Mouse (Mus musculus) monocyte, adult 5-6 weeks (primary cell): Measurements from ENCODE around the gene Brf1. TPM values are rescaled to one million over a fixed set of nuclear protein-coding genes. Genes with fewer than 3 reads are reported as not detected.

Experiments
- ATAC-seq: fragments of 153-309, 156-312 bp; replicated peaks from 2 replicates; pipeline ENCODE4 v1.8.0; 2017; ENCODE audit warnings: mild to moderate bottlenecking; ENCODE audit not compliant: low TSS enrichment, insufficient number of reproducible peaks, severe bottlenecking, poor library complexity, low FRiP score
- total RNA-seq: library from RNA; stranded (forward); fragments of 200-1000, 200-491, 200-594 nt; gene quantifications from 3 replicates; pipeline ENCODE4 v1.2.3, GENCODE M21; 2017

Gene Brf1
- 84.1 to 109 TPM (median 105 TPM) in 3 replicates for total RNA-seq

DNA sequence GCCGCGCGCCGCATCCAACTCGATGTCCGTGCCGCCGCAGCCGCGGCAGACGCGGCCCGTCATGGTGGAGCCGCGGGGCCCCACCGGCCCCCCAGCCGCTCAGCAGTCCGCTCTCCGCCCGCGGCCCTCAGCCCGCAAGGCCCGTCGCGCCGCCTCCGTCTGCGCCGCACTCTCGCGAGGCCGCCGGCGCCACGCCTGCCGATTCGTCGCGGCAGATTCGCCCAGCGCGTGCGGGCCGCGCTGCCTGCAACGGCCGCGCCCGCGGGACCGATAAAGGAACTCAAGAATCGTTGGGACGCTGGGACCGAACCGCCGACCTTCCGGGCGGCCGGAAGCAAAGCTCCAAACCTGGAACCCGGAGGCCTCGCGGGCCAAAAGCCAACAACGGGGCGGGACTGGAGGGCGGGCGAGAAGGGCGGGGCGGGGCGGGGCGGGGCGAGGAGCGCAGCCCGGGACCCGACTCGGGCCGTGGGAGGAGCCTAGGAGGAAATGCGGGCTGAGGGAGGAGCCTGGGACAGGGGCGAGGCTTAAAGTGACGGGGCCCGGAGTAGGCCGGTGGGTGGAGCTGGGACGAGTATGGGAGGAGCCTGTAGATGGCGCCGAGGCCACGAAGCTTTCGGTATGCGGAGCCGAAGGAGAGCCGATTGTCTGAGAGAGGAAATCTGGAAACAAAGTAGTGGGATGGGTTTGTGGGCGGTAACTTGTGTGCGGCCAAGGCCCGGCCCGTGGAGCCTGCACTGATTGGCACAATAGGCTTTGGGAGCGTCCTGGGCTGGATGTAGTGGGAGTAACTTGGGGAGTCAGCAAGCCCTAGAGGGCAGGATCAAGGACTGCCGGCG lies at the start of gene Brf1:
TSS of gene Brf1 (minus strand) at position 411 of the 839 bp plus-strand sequence.
- peak; percentile 94 for ATAC-seq

GRCm38 (mm10) chr12:113049836-113050235 lies 49.3 kb upstream of the Brf1 start:
- ATAC-seq: no peak

- ATAC-seq: no peak
Measured at GRCm38 (mm10) chr12:113048103-113048502, 47.6 kb upstream of the Brf1 start.

- ATAC-seq: no peak
Measured at GRCm38 (mm10) chr12:113046861-113047260, 46.4 kb upstream of the Brf1 start.

GRCm38 (mm10) chr12:113044916-113045677 lies 44.6 kb upstream of the Brf1 start:
- no peak for ATAC-seq

DNA sequence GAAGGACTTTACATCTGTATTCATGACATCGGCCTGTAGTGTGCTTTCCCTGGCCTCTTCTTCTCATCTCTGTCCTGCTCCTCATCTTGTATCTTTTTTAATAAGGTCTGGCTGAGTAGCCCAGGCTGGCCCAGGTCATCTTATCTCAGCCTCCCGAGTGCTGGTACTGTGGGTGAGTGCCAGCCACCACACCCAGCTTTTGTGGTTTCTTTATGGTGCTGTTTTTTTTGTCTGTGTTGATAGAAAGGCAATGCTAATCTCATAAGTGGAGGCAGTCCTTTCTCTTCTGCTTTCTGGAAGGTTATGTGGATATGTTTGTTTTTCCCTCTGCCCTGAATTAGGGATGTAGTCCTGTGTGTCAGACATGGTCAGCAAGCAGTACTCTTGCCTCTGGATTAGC lies 42.0 kb upstream of the Brf1 start:
- no peak; the same call in 1 of the 2 replicates for ATAC-seq

DNA sequence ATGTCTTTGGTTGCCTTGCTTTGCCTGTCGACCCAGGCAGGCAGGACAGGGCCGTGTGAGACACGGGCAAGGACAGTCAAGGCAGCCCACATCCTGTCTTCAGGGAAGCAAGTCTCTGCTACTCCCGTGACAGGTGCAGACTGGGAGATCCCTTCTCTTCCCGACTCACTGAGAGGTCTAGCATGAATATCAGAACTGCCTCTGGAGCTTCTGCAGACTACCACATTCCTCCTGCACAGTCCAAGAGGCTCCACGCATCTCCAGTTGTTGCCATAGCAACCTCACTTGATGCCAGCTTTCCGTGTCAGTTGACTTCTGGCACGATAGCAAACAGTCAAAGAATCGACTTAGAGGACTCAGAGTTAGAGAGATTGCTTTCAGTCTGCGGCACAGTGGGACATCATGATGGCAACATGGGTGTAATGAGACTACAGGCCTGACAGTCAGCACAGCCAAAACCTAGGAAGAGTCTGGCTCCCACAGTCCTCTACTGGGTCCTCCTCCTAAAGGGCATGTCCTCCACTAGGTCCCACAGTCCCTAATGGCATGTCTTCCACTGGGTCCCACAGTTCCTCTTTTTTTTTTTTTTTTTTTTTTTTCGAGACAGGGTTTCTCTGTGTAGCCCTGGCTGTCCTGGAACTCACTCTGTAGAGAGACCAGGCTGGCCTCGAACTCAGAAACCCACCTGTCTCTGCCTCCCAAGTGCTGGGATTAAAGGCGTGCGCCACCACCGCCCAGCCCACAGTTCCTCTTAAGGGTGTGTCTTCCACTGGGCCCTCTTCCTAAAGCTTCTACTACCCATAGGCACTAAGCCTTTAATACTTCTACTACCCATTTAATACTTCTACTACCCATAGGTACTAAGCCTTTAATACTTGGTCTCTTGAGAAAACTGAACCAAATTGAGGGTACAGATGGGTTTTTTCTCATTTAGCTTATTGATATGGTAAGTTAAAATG lies 41.3 kb upstream of the Brf1 start:
- ATAC-seq: no peak

- ATAC-seq: no peak
Measured at GRCm38 (mm10) chr12:113038414-113038813, 37.9 kb upstream of the Brf1 start.

GRCm38 (mm10) chr12:113036996-113037395 lies 36.5 kb upstream of the Brf1 start:
- no peak for ATAC-seq

GRCm38 (mm10) chr12:113035093-113035492 lies 34.6 kb upstream of the Brf1 start:
- no peak for ATAC-seq

- ATAC-seq: no peak
Measured at GRCm38 (mm10) chr12:113032296-113033250, 32.1 kb upstream of the Brf1 start.

GRCm38 (mm10) chr12:113031441-113031840 lies 30.9 kb upstream of the Brf1 start:
- peak; percentile 20; the same call in 1 of the 2 replicates for ATAC-seq

- ATAC-seq: peak; percentile 18; the same call in 1 of the 2 replicates
Measured at GRCm38 (mm10) chr12:113030993-113031392, 30.5 kb upstream of the Brf1 start.

GRCm38 (mm10) chr12:113030046-113030445 lies 29.5 kb upstream of the Brf1 start:
- no peak for ATAC-seq

GRCm38 (mm10) chr12:113028898-113029297 lies 28.4 kb upstream of the Brf1 start:
- no peak for ATAC-seq

DNA sequence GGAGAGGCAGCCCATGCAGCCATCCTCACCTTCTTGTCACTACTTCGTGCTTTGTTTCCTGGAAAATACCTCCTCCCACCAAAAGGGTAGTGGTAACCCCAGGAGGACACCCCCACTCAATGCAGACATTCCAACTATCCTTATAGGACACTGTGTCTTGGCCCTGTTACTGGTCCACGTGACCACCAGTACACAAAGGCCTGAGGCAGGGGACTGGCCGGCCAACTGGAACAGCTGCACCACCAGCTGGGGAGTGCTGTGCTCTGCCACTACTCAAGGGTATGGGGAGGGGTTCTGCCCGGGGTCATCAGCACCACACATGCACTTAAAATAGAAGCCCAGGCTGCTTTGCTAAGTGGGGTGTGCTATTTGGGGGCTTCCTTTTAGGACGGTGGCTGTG lies 27.6 kb upstream of the Brf1 start:
- no peak for ATAC-seq

GRCm38 (mm10) chr12:113027495-113027894 lies 27.0 kb upstream of the Brf1 start:
- ATAC-seq: no peak

DNA sequence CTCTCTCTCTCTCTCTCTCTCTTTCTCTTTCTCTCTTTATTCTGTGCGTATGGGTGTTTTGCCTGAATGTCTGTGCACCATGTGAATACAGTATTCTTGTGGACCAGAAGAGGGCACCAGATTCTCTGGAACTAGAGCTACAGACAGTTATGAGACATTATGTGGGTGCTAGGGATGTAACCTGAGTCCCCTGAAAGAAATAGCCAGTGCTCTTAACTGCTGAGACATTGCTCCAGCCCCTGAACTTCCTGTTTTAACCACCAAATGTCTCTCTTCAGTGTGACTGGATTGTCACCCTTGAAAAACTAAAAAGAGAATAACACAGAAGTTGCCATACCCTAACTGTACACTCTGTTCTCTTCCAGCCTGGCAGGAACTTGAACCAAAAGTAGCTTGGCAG lies 26.1 kb upstream of the Brf1 start:
- peak; percentile 25 for ATAC-seq
